Mouse (Mus musculus): ENCODE measurements at regions not wholly inside any gene's neighbourhood (a gene's known extent, or its start where the extent isn't known, plus 50 kb on each side); places are given as distances from the start of the nearest gene placed in this dataset.

- ATAC-seq (replicated peaks; ENCODE audit: insufficient number of reproducible peaks, low FRiP score, low TSS enrichment, low read depth) (no peak), DNase-seq (ENCODE audit: low spot score) (no peak)
- Histone ChIP-seq H3K27me3 (ENCODE audit: control insufficient read depth, insufficient read depth, low read length) (no peaks in the 10 kb centered on the region), H3K4me3 (ENCODE audit: low read depth, low read length) (no peak overlapping the region), H3K27ac (replicated peaks; ENCODE audit: low read depth, low read length) (no peak overlapping the region), H3K9me3 (replicated peaks; ENCODE audit: control insufficient read depth, low read length) (no peaks in the 10 kb centered on the region), H3K4me2 (ENCODE audit: low read depth, low read length) (no peak overlapping the region), H3K36me3 (replicated peaks; ENCODE audit: control insufficient read depth, insufficient read depth, low read depth, low read length) (no peaks in the 10 kb centered on the region), H3K4me1 (ENCODE audit: control insufficient read depth, insufficient read depth, low read length) (no peaks in the 10 kb centered on the region), H3K9ac (replicated peaks; ENCODE audit: low read length) (no peak overlapping the region)
- WGBS: 88% methylated on average over 1 of the region's 1 CpGs
Measured at GRCm38 (mm10) chr14:98937933-98938332, 56.2 kb downstream of the Rpl36a-ps1 start.

GRCm38 (mm10) chr14:98937373-98937772 lies 56.7 kb downstream of the Rpl36a-ps1 start:
- DNase-seq (ENCODE audit: low spot score) (no peak), ATAC-seq (replicated peaks; ENCODE audit: insufficient number of reproducible peaks, low FRiP score, low TSS enrichment, low read depth) (no peak)
- no peak overlapping the region for H3K9ac ChIP-seq (replicated peaks; ENCODE audit: low read length)
- H3K4me2 ChIP-seq (ENCODE audit: low read depth, low read length): no peak overlapping the region
- H3K27ac ChIP-seq (replicated peaks; ENCODE audit: low read depth, low read length): no peak overlapping the region
- no peaks in the 10 kb centered on the region for H3K36me3 ChIP-seq (replicated peaks; ENCODE audit: control insufficient read depth, insufficient read depth, low read depth, low read length)
- H3K4me1 ChIP-seq (ENCODE audit: control insufficient read depth, insufficient read depth, low read length): no peaks in the 10 kb centered on the region
- H3K27me3 ChIP-seq (ENCODE audit: control insufficient read depth, insufficient read depth, low read length): no peaks in the 10 kb centered on the region
- no peak overlapping the region for H3K4me3 ChIP-seq (ENCODE audit: low read depth, low read length)
- 84% methylated on average over 2 of the region's 2 CpGs for WGBS
- H3K9me3 ChIP-seq (replicated peaks; ENCODE audit: control insufficient read depth, low read length): no peaks in the 10 kb centered on the region

DNA sequence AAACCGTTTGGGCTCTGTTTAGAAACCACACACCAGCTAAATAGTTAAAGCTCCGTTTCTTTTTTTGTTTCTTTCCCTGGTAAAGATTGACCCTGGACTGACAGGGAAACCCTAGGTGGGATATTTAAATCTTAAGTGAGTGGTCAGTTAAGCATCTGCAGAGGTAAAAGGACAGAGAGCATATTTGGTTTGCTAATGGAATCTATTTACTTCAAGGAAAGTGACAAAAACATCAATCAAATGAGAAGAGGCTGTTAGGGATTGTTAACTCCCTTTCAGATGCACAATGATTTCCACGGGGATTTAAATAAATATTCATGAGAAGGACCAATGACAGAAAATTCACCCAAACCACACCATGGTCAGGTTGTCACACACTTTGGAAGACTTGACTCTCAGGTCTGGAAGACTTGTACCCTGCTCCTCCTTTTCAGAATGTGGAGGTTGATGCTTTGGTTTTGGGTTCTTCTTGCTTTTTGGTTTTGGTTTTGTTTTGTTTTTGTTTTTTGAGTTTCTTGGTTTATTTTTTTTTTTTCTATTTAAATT lies 60.7 kb downstream of the Rpl36a-ps1 start:
- Histone ChIP-seq H3K27ac (replicated peaks; ENCODE audit: low read depth, low read length) (no peak overlapping the region), H3K9ac (replicated peaks; ENCODE audit: low read length) (no peak overlapping the region), H3K36me3 (replicated peaks; ENCODE audit: control insufficient read depth, insufficient read depth, low read depth, low read length) (no peaks in the 10 kb centered on the region), H3K9me3 (replicated peaks; ENCODE audit: control insufficient read depth, low read length) (no peaks in the 10 kb centered on the region), H3K27me3 (ENCODE audit: control insufficient read depth, insufficient read depth, low read length) (no peaks in the 10 kb centered on the region), H3K4me3 (ENCODE audit: low read depth, low read length) (no peak overlapping the region), H3K4me2 (ENCODE audit: low read depth, low read length) (no peak overlapping the region), H3K4me1 (ENCODE audit: control insufficient read depth, insufficient read depth, low read length) (no peaks in the 10 kb centered on the region)
- WGBS: 17% methylated on average over 3 of the region's 3 CpGs
- no peak for ATAC-seq (replicated peaks; ENCODE audit: insufficient number of reproducible peaks, low FRiP score, low TSS enrichment, low read depth)
- no peak for DNase-seq (ENCODE audit: low spot score)

- Histone ChIP-seq H3K36me3 (replicated peaks; ENCODE audit: control insufficient read depth, insufficient read depth, low read depth, low read length) (no peaks in the 10 kb centered on the region), H3K27me3 (ENCODE audit: control insufficient read depth, insufficient read depth, low read length) (no peaks in the 10 kb centered on the region), H3K4me3 (ENCODE audit: low read depth, low read length) (no peak overlapping the region), H3K4me1 (ENCODE audit: control insufficient read depth, insufficient read depth, low read length) (no peaks in the 10 kb centered on the region), H3K9me3 (replicated peaks; ENCODE audit: control insufficient read depth, low read length) (no peaks in the 10 kb centered on the region), H3K4me2 (ENCODE audit: low read depth, low read length) (no peak overlapping the region), H3K9ac (replicated peaks; ENCODE audit: low read length) (no peak overlapping the region), H3K27ac (replicated peaks; ENCODE audit: low read depth, low read length) (no peak overlapping the region)
- 75% methylated on average over 2 of the region's 2 CpGs for WGBS
- no peak for DNase-seq (ENCODE audit: low spot score)
- no peak for ATAC-seq (replicated peaks; ENCODE audit: insufficient number of reproducible peaks, low FRiP score, low TSS enrichment, low read depth)
Measured at GRCm38 (mm10) chr14:98929276-98929675, 64.8 kb downstream of the Rpl36a-ps1 start.

- H3K9ac ChIP-seq (replicated peaks; ENCODE audit: low read length): no peak overlapping the region
- H3K27me3 ChIP-seq (ENCODE audit: control insufficient read depth, insufficient read depth, low read length): no peaks in the 10 kb centered on the region
- no peaks in the 10 kb centered on the region for H3K4me1 ChIP-seq (ENCODE audit: control insufficient read depth, insufficient read depth, low read length)
- no peak overlapping the region for H3K4me2 ChIP-seq (ENCODE audit: low read depth, low read length)
- 85% methylated on average over 5 of the region's 5 CpGs for WGBS
- DNase-seq (ENCODE audit: low spot score) (no peak), ATAC-seq (replicated peaks; ENCODE audit: insufficient number of reproducible peaks, low FRiP score, low TSS enrichment, low read depth) (no peak)
- no peak overlapping the region for H3K4me3 ChIP-seq (ENCODE audit: low read depth, low read length)
- no peaks in the 10 kb centered on the region for H3K36me3 ChIP-seq (replicated peaks; ENCODE audit: control insufficient read depth, insufficient read depth, low read depth, low read length)
- no peaks in the 10 kb centered on the region for H3K9me3 ChIP-seq (replicated peaks; ENCODE audit: control insufficient read depth, low read length)
- no peak overlapping the region for H3K27ac ChIP-seq (replicated peaks; ENCODE audit: low read depth, low read length)
Measured at GRCm38 (mm10) chr14:98908234-98908633, 85.9 kb downstream of the Rpl36a-ps1 start.

- Histone ChIP-seq H3K27ac (replicated peaks; ENCODE audit: low read depth, low read length) (no peak overlapping the region), H3K4me1 (ENCODE audit: control insufficient read depth, insufficient read depth, low read length) (no peaks in the 10 kb centered on the region), H3K36me3 (replicated peaks; ENCODE audit: control insufficient read depth, insufficient read depth, low read depth, low read length) (no peaks in the 10 kb centered on the region), H3K4me2 (ENCODE audit: low read depth, low read length) (no peak overlapping the region), H3K27me3 (ENCODE audit: control insufficient read depth, insufficient read depth, low read length) (no peaks in the 10 kb centered on the region), H3K4me3 (ENCODE audit: low read depth, low read length) (no peak overlapping the region), H3K9ac (replicated peaks; ENCODE audit: low read length) (no peak overlapping the region), H3K9me3 (replicated peaks; ENCODE audit: control insufficient read depth, low read length) (no peaks in the 10 kb centered on the region)
- 87% methylated on average over 4 of the region's 4 CpGs for WGBS
- ATAC-seq (replicated peaks; ENCODE audit: insufficient number of reproducible peaks, low FRiP score, low TSS enrichment, low read depth) (no peak), DNase-seq (ENCODE audit: low spot score) (no peak)
Measured at GRCm38 (mm10) chr14:98898876-98899275, 95.2 kb downstream of the Rpl36a-ps1 start.

DNA sequence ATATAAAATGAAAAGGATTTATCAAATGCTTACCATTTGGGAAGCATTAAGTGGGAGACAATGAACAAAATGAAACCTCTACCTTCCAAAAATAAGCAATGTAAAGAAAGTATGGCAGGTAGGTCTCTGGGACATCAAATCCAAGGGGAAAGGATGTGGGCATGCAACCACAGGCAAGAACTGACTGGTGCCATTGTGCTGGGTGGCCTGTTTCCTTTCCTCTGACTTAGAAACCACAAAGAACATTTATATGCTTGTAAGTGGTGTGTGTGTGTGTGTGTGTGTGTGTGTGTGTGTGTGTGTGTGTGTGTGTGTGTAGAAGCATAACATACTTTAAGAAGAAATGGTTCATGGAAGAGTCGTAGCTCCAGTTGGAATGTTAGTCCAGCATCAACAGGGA lies 96.7 kb downstream of the Rpl36a-ps1 start:
- Histone ChIP-seq H3K4me2 (ENCODE audit: low read depth, low read length) (no peak overlapping the region), H3K4me1 (ENCODE audit: control insufficient read depth, insufficient read depth, low read length) (no peaks in the 10 kb centered on the region), H3K27ac (replicated peaks; ENCODE audit: low read depth, low read length) (no peak overlapping the region), H3K9ac (replicated peaks; ENCODE audit: low read length) (no peak overlapping the region), H3K36me3 (replicated peaks; ENCODE audit: control insufficient read depth, insufficient read depth, low read depth, low read length) (no peaks in the 10 kb centered on the region), H3K4me3 (ENCODE audit: low read depth, low read length) (no peak overlapping the region), H3K9me3 (replicated peaks; ENCODE audit: control insufficient read depth, low read length) (no peaks in the 10 kb centered on the region), H3K27me3 (ENCODE audit: control insufficient read depth, insufficient read depth, low read length) (no peaks in the 10 kb centered on the region)
- ATAC-seq (replicated peaks; ENCODE audit: insufficient number of reproducible peaks, low FRiP score, low TSS enrichment, low read depth): no peak
- whole genome bisulfite sequencing: 94% methylated on average over 1 of the region's 1 CpGs
- no peak for DNase-seq (ENCODE audit: low spot score)

DNA sequence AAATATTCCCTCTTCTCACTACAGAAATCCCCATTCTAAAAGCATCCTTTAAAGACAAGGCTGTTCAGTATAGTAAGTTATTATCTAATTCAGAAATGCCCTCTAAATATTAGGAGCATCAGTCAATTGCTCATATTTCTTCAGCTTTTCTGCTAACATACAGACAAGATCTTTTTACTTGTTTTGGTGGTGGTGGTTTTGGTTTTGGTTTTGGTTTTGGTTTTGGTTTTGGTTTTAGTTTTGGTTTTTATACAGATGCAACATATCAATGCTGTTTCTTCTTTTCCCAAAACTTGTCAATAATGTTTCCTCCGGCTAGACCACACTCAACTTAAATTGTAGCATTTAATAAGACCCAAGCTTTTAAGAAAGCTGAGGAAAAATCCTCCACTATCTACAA lies 98.2 kb downstream of the Rpl36a-ps1 start:
- Histone ChIP-seq H3K36me3 (replicated peaks; ENCODE audit: control insufficient read depth, insufficient read depth, low read depth, low read length) (no peaks in the 10 kb centered on the region), H3K4me2 (ENCODE audit: low read depth, low read length) (no peak overlapping the region), H3K9me3 (replicated peaks; ENCODE audit: control insufficient read depth, low read length) (no peaks in the 10 kb centered on the region), H3K9ac (replicated peaks; ENCODE audit: low read length) (no peak overlapping the region), H3K4me1 (ENCODE audit: control insufficient read depth, insufficient read depth, low read length) (no peaks in the 10 kb centered on the region), H3K4me3 (ENCODE audit: low read depth, low read length) (no peak overlapping the region), H3K27ac (replicated peaks; ENCODE audit: low read depth, low read length) (no peak overlapping the region), H3K27me3 (ENCODE audit: control insufficient read depth, insufficient read depth, low read length) (no peaks in the 10 kb centered on the region)
- DNase-seq (ENCODE audit: low spot score) (no peak), ATAC-seq (replicated peaks; ENCODE audit: insufficient number of reproducible peaks, low FRiP score, low TSS enrichment, low read depth) (no peak)
- 87% methylated on average over 1 of the region's 1 CpGs for WGBS
